Mouse (Mus musculus): ENCODE results near the gene Mus81.

Gene Mus81

DNA sequence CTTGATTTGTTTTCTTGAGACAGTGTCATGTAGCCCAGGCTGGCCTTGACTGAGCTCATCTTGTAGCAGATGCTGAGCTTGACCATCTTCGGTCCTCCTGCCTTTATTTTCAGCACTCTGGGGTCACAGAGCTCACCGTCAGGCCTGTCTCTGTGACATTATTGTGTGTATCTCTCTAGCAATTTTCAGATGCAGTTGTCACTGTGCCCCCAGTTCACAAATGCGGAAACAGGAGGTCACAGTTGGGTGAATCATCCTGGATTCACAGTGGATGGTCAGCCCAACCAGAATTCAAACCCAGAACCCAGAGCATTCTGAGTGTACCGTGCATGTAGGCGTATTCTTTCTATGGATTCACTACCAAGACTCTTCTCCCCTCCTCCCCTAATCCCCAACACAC, 42.5 kb downstream of the Mus81 start:
- in situ Hi-C loops (cut with MboI, MseI), result no loop called here

DNA sequence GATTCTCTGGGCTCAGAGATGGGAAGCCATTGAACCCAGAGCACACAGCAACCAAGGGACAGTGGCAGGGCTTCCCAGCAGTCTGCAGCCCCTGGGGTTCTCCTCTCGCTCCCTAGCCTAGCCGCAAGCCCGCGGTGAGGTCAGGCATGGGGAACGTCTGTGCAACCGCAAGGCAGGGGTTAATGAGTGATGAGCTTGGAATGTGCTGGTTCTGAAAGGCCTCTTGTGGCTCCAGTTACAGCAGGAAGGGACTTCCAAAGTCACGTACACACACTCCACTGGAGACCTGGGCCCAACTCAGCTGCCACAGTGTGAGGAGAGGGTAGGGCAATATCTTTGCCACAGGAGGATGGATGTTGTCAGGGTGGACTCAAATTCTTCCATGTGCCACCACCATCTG, 43.2 kb downstream of the Mus81 start:
- in situ Hi-C loops (cut with MboI, MseI), result no loop called here

- in situ Hi-C loops (cut with MboI, MseI), result no loop called here
These were observed 43.8 kb downstream of the Mus81 start for GRCm38 (mm10) chr19:5444371-5444908.

DNA sequence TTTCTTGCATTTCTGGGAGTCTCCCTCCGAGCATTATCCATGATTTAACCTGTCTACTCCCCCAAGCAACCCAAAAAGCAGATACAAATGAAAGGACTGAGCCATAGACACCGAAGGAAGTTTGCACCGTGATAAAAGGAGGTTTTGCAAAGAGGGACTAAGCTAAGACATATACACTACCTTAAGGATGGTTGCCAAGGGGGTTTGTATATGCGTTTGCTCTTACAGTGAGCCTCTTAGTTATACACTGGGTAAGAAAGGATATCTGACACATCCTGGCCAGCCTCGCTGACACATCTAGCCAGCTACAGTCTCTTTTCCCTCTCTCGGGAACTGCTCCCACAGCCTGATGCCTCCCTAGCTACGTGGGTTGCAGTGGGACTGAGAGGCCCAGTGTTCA, 54.3 kb downstream of the Mus81 start:
- in situ Hi-C loops (cut with MboI, MseI), result no loop called here

DNA sequence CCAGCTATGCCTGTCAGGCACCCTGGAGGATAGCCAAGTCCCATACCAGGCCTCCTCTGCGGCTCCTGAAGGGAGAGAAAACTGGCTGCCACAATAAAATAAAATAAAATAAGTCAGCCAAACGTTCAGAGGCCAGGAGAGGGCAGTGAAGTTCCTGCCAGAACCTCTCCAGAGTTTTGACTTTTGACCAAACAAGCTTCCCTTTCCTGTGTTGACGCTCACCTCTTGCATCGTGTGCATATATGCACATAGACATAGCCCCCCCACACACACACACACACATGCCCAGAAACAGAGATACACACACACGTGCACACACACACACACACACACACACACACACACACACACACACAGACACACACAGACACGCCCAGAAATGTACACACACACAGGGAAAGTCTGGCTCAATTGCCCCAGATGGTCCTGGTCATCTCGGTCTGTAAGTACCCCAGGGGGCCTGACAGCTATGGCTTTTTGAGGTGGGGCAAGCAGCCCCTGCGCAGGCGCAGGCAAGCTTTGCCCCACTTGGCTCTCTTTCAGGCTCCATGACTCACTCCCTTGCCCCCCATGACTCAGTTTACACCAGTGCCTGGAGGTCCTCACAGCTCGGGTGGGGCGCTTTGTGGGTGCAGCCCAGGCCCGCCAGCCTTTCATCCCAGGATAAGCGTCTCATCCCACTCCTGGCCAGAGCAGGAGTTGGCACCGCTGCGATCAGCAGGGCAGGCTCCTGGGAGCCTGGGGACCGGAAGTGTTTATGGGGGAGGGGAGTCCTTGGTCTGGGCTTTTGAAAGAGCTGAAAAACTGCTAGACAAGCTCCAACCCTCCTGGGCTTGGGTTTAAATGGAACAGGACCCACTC, 55.0 kb downstream of the Mus81 start:
- in situ Hi-C loops (cut with MboI, MseI), result no loop called here
